Mouse (Mus musculus) hindbrain, embryonic 11.5 days (tissue): ENCODE measurements at regions not wholly inside any gene's neighbourhood (a gene's known extent, or its start where the extent isn't known, plus 50 kb on each side); places are given as distances from the start of the nearest gene placed in this dataset.

Source experiments
- ATAC-seq: fragments of 200-750 bp; cut with Nextera tagmentation; 2 replicates; pipeline ENCODE4 v1.8.0; 2017; ENCODE audit warnings: mild to moderate bottlenecking, moderate TSS enrichment, moderate library complexity; ENCODE audit not compliant: low FRiP score
- DNase-seq: peaks from one replicate; pipeline ENCODE4 v3.0.0-alpha.2; 2015; ENCODE audit warnings: low spot score
- H3K27ac ChIP-seq: fragments of 300-500 bp; sonication (generic); 2 replicates; pipeline ENCODE4 v1.5.1; 2014; ENCODE audit warnings: mild to moderate bottlenecking, low read depth, low read length
- H3K27me3 ChIP-seq: fragments of 300-500 bp; sonication (generic); 2 replicates; pipeline ENCODE4 v1.6.1; 2014; ENCODE audit warnings: mild to moderate bottlenecking, low read length, moderate library complexity, mixed read lengths; ENCODE audit not compliant: control insufficient read depth, insufficient read depth
- H3K36me3 ChIP-seq: fragments of 300-500 bp; sonication (generic); 2 replicates; pipeline ENCODE4 v1.6.1; 2014; ENCODE audit warnings: mild to moderate bottlenecking, low read length, moderate library complexity, mixed read lengths; ENCODE audit not compliant: control insufficient read depth, insufficient read depth
- H3K4me1 ChIP-seq: fragments of 300-500 bp; sonication (generic); replicated peaks from 2 replicates; pipeline ENCODE4 v1.6.1; 2014; ENCODE audit warnings: low read length, mixed read lengths; ENCODE audit not compliant: control insufficient read depth, insufficient read depth
- H3K4me2 ChIP-seq: fragments of 300-500 bp; sonication (generic); replicated peaks from 2 replicates; pipeline ENCODE4 v1.6.1; 2014; ENCODE audit warnings: mild to moderate bottlenecking, low read depth, low read length
- H3K4me3 ChIP-seq: fragments of 300-500 bp; sonication (generic); 2 replicates; pipeline ENCODE4 v1.5.1; 2014; ENCODE audit warnings: low read depth, low read length
- H3K9ac ChIP-seq: fragments of 300-500 bp; sonication (generic); 2 replicates; pipeline ENCODE4 v1.6.1; 2014; ENCODE audit warnings: low read depth, low read length
- H3K9me3 ChIP-seq: fragments of 300-500 bp; sonication (generic); 2 replicates; pipeline ENCODE4 v1.6.1; 2016; ENCODE audit warnings: low read length; ENCODE audit not compliant: control insufficient read depth
- WGBS: fragments of 180-500 bp; shearing (Covaris S2); extraction: QIAGEN DNeasy Blood & Tissue Kit; methylation state at CpG from one replicate; pipeline ENCODE4 v1.1.7; 2014; 5-methylcytosine and 5-hydroxymethylcytosine counted together

GRCm38 (mm10) chr13:63951922-63952734 is 136.9 kb downstream of the Hsd17b3 start:
- WGBS, result 28% methylated on average over 9 of the region's 9 CpGs
- no peaks in the 10 kb centered on the region for H3K36me3 ChIP-seq
- peak; percentile 69 for ATAC-seq
- no peaks in the 10 kb centered on the region; the same call in 1 of the 2 replicates for H3K27me3 ChIP-seq
- H3K4me2 ChIP-seq, result no peak overlapping the region
- DNase-seq, result peak; percentile 53
- H3K27ac ChIP-seq, result 0 out of 2 replicates have a peak overlapping the region, but pooled peaks have one; percentile 34
- no peak overlapping the region for H3K4me3 ChIP-seq
- no peak overlapping the region for H3K9ac ChIP-seq
- H3K9me3 ChIP-seq, result no peaks in the 10 kb centered on the region
- H3K4me1 ChIP-seq, result no peaks in the 10 kb centered on the region

- DNase-seq, result no peak
- H3K27me3 ChIP-seq, result no peaks in the 10 kb centered on the region; the same call in 1 of the 2 replicates
Observed at GRCm38 (mm10) chr13:63951136-63951535, 136.1 kb downstream of the Ercc6l2 start.

More at GRCm38 (mm10) chr13:63951136-63951535, 136.1 kb downstream of the Ercc6l2 start:
- Histone ChIP-seq H3K9ac (no peak overlapping the region), H3K36me3 (no peaks in the 10 kb centered on the region), H3K4me2 (no peak overlapping the region), H3K27ac (no peak overlapping the region), H3K4me3 (no peak overlapping the region), H3K4me1 (no peaks in the 10 kb centered on the region), H3K9me3 (no peaks in the 10 kb centered on the region)
- 61% methylated on average over 8 of the region's 8 CpGs for WGBS
- ATAC-seq, result no peak
